Mouse (Mus musculus) lung, postnatal 0 days (tissue): Measurements from ENCODE around the gene Olfr1192-ps1.
"Not testable (repeated sequence)": the region's sequence is repeated elsewhere in the genome, so short reads cannot be mapped to it uniquely, and the experiment has no call there.

Experiments
- CTCF ChIP-seq: IDR thresholded peaks from 2 replicates; pipeline ENCODE4 v1.5.1; 2016; ENCODE audit warnings: antibody characterized with exemption, mild to moderate bottlenecking
- EP300 ChIP-seq: IDR thresholded peaks from 2 replicates; pipeline ENCODE4 v1.6.1; 2016; ENCODE audit warnings: antibody characterized with exemption, mild to moderate bottlenecking, control low read depth

DNA sequence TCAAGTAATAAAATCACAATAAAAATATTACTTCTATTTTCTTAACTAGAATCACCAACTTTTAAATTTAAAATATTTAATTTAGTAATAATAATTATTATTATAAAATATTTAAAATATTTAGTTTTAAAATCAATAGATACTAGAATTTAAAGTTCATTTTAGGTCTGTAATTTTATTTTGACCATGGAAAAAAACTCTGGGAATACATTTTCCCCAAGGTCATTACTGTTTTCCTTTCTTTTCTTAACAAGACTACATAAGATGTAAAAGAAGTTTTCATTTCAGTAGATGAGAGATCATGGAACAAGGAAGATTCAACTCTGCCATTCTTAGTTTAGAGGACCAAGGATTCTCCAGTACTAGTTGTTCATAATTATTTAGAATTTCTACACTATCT is 27.0 kb downstream of the Olfr1192-ps1 start, which contains the start of gene Olfr1193:
- TF ChIP-seq CTCF, EP300: not testable (repeated sequence)
